Mouse (Mus musculus) kidney, embryonic 16.5 days (tissue): ENCODE results near the gene Cdh13. TPM values are rescaled to one million over a fixed set of nuclear protein-coding genes. Genes with fewer than 3 reads are reported as not detected.
"Not testable (repeated sequence)": the region's sequence is repeated elsewhere in the genome, so short reads cannot be mapped to it uniquely, and the experiment has no call there.

Experiments used
- ATAC-seq: fragments of 200-750 bp; cut with Nextera tagmentation; 2 replicates; pipeline ENCODE4 v1.8.0; 2017; ENCODE audit warnings: moderate TSS enrichment; ENCODE audit not compliant: low FRiP score, low TSS enrichment
- H3K27ac ChIP-seq: fragments of 300-500 bp; sonication (generic); 2 replicates; pipeline ENCODE4 v1.5.1; 2014; ENCODE audit warnings: low read length
- H3K27me3 ChIP-seq: fragments of 300-500 bp; sonication (generic); 2 replicates; pipeline ENCODE4 v1.6.1; 2014; ENCODE audit warnings: low read length, control low read depth, mixed read lengths; ENCODE audit not compliant: insufficient read depth
- H3K36me3 ChIP-seq: fragments of 300-500 bp; sonication (generic); 2 replicates; pipeline ENCODE4 v1.6.1; 2014; ENCODE audit warnings: low read length, control low read depth, mixed read lengths; ENCODE audit not compliant: insufficient read depth
- H3K4me1 ChIP-seq: fragments of 300-500 bp; sonication (generic); 2 replicates; pipeline ENCODE4 v1.6.1; 2014; ENCODE audit warnings: low read length, control low read depth, mixed read lengths; ENCODE audit not compliant: insufficient read depth
- H3K4me2 ChIP-seq: fragments of 300-500 bp; sonication (generic); replicated peaks from 2 replicates; pipeline ENCODE4 v1.6.1; 2014; ENCODE audit warnings: low read depth, low read length
- H3K4me3 ChIP-seq: fragments of 300-500 bp; sonication (generic); 2 replicates; pipeline ENCODE4 v1.5.1; 2014; ENCODE audit warnings: mild to moderate bottlenecking, low read length
- H3K9ac ChIP-seq: fragments of 300-500 bp; sonication (generic); replicated peaks from 2 replicates; pipeline ENCODE4 v1.6.1; 2014; ENCODE audit warnings: low read length
- H3K9me3 ChIP-seq: fragments of 300-500 bp; sonication (generic); 2 replicates; pipeline ENCODE4 v1.6.1; 2016; ENCODE audit warnings: low read length, control low read depth
- WGBS: fragments of 180-500 bp; shearing (Covaris S2); extraction: QIAGEN DNeasy Blood & Tissue Kit; methylation state at CpG from one replicate; pipeline ENCODE4 v1.1.7; 2014; 5-methylcytosine and 5-hydroxymethylcytosine counted together
- polyA plus RNA-seq: library from polyadenylated mRNA; unstranded; fragments of >200 nt; fragmentation: Nextera tagmentation; extraction: Ambion mirVana; gene quantifications from 2 replicates; pipeline ENCODE4 v1.2.1, GENCODE M21; 2015

The Cdh13 gene
- polyA plus RNA-seq, 1 experiment from 2014 or later = 2.0 TPM

- H3K9ac ChIP-seq, ATAC-seq, H3K4me2 ChIP-seq, H3K9me3 ChIP-seq, H3K27ac ChIP-seq, H3K36me3 ChIP-seq, H3K27me3 ChIP-seq, H3K4me1 ChIP-seq, H3K4me3 ChIP-seq: not testable (repeated sequence)
- 65% methylated on average over 5 of the region's 5 CpGs for WGBS
These were observed 1073.1 kb downstream of the Cdh13 start for GRCm38 (mm10) chr8:119356631-119357030.

DNA sequence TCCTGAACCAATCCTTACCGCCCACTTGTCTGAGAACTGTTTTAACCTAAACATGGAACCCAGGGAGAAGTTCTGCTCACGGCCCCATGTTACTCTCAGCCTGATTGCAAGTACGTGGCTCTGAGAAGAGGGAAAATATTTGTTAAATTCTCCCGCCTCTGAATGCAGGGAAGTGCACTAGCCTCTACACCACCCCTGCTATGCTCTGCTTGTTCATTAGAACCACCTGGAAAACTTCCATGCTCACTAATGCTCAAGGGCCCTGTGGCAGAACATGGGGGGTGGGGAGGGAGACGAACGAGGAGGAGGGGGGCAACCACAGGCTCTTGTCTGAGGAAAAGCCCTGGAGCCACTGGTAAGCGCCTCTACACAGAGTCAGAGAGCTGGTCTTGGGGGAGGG lies 1074.6 kb downstream of the Cdh13 start:
- Histone ChIP-seq H3K9ac (no peak overlapping the region), H3K4me1 (no peaks in the 10 kb centered on the region), H3K4me3 (no peak overlapping the region), H3K9me3 (no peaks in the 10 kb centered on the region), H3K4me2 (no peak overlapping the region), H3K36me3 (no peaks in the 10 kb centered on the region), H3K27ac (no peak overlapping the region), H3K27me3 (no peaks in the 10 kb centered on the region)
- 76% methylated on average over 7 of the region's 7 CpGs for WGBS
- no peak for ATAC-seq

DNA sequence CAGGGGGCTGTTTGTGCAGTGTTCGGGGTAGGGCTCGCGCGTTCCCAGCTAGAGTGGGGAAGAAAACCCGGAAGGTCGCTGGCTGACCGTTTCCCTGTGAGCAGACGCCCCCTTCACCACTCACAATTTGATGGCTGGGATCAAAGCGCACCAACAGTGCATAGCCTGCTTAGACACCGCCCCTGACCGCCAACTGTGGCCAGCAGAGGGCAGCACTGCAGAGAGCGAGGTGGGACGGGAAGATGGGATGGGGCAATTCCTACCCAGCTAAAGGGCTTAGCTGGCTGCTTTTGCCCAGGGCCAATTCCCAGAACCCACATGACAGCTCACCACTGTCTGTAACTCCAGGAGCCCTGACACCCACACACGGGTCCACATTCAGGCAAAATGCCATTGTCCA lies 1075.3 kb downstream of the Cdh13 start:
- Histone ChIP-seq H3K4me2 (no peak overlapping the region), H3K27me3 (no peaks in the 10 kb centered on the region), H3K36me3 (no peaks in the 10 kb centered on the region), H3K27ac (no peak overlapping the region), H3K9ac (no peak overlapping the region), H3K4me3 (no peak overlapping the region), H3K9me3 (no peaks in the 10 kb centered on the region), H3K4me1 (no peaks in the 10 kb centered on the region)
- ATAC-seq = no peak
- WGBS = 49% methylated on average over 14 of the region's 14 CpGs

GRCm38 (mm10) chr8:119360686-119361295 lies 1077.3 kb downstream of the Cdh13 start:
- Histone ChIP-seq H3K27me3 (no peaks in the 10 kb centered on the region), H3K9ac (no peak overlapping the region), H3K9me3 (no peaks in the 10 kb centered on the region), H3K27ac (no peak overlapping the region), H3K4me1 (no peaks in the 10 kb centered on the region), H3K4me2 (no peak overlapping the region), H3K4me3 (no peak overlapping the region), H3K36me3 (no peaks in the 10 kb centered on the region)
- no peak for ATAC-seq
- WGBS = 65% methylated on average over 8 of the region's 8 CpGs
